Mouse (Mus musculus) lung, embryonic 14.5 days (tissue): ENCODE measurements around the gene Ubxn10. TPM values are rescaled to one million over a fixed set of nuclear protein-coding genes. Genes with fewer than 3 reads are reported as not detected.
A peak's percentile ranks its signal among the peaks of the same experiment; 100 is the strongest.

Experiments
- ATAC-seq: fragments of 200-750 bp; cut with Nextera tagmentation; 2 replicates; pipeline ENCODE4 v1.8.0; 2017; ENCODE audit warnings: mild to moderate bottlenecking, moderate TSS enrichment, moderate library complexity; ENCODE audit not compliant: insufficient read depth
- DNase-seq: peaks from one replicate; pipeline ENCODE4 v3.0.0-alpha.2; 2015
- H3K27ac ChIP-seq: fragments of 300-500 bp; sonication (generic); 2 replicates; pipeline ENCODE4 v1.5.1; 2014; ENCODE audit warnings: low read depth, mild to moderate bottlenecking, moderate library complexity
- H3K27me3 ChIP-seq: fragments of 300-500 bp; sonication (generic); 2 replicates; pipeline ENCODE4 v1.6.1; 2014; ENCODE audit warnings: low read length, control low read depth; ENCODE audit not compliant: insufficient read depth
- H3K36me3 ChIP-seq: fragments of 300-500 bp; sonication (generic); 2 replicates; pipeline ENCODE4 v1.6.1; 2014; ENCODE audit warnings: control low read depth; ENCODE audit not compliant: insufficient read depth
- H3K4me1 ChIP-seq: fragments of 300-500 bp; sonication (generic); 2 replicates; pipeline ENCODE4 v1.6.1; 2014; ENCODE audit warnings: antibody characterized with exemption, control low read depth; ENCODE audit not compliant: insufficient read depth
- H3K4me2 ChIP-seq: fragments of 300-500 bp; sonication (generic); 2 replicates; pipeline ENCODE4 v1.6.1; 2014; ENCODE audit warnings: mild to moderate bottlenecking
- H3K4me3 ChIP-seq: fragments of 300-500 bp; sonication (generic); 2 replicates; pipeline ENCODE4 v1.5.1; 2014; ENCODE audit warnings: low read depth, low read length
- H3K9ac ChIP-seq: fragments of 300-500 bp; sonication (generic); 2 replicates; pipeline ENCODE4 v1.6.1; 2014
- H3K9me3 ChIP-seq: fragments of 300-500 bp; sonication (generic); 2 replicates; pipeline ENCODE4 v1.6.1; 2016; ENCODE audit warnings: low read depth, low read length, control low read depth
- CTCF ChIP-seq: IDR thresholded peaks from 2 replicates; pipeline ENCODE4 v1.5.1; 2016; ENCODE audit warnings: antibody characterized with exemption, low read depth
- WGBS: fragments of 180-500 bp; shearing (Covaris S2); extraction: QIAGEN DNeasy Blood & Tissue Kit; methylation state at CpG from one replicate; pipeline ENCODE4 v1.1.7; 2014; 5-methylcytosine and 5-hydroxymethylcytosine counted together
- polyA plus RNA-seq: library from polyadenylated mRNA; unstranded; fragments of >200 nt; fragmentation: Nextera tagmentation; extraction: Ambion mirVana; gene quantifications from 2 replicates; pipeline ENCODE4 v1.2.1, GENCODE M21; 2014

Ubxn10 gene
- polyA plus RNA-seq, 1 experiment from 2014 or later: 1.5 TPM

- Histone ChIP-seq H3K27ac (no peak overlapping the region), H3K27me3 (peaks cover 42% of the 10 kb centered on the region; the same call in 1 of the 2 replicates), H3K36me3 (no peaks in the 10 kb centered on the region), H3K9ac (no peak overlapping the region), H3K4me2 (no peak overlapping the region), H3K9me3 (no peaks in the 10 kb centered on the region), H3K4me1 (no peaks in the 10 kb centered on the region; the same call in 1 of the 2 replicates), H3K4me3 (no peak overlapping the region)
- DNase-seq: peak; percentile 7
- no peak for ATAC-seq
- TF ChIP-seq CTCF: no peak
- 63% methylated on average over 12 of the region's 12 CpGs for WGBS
Observed at GRCm38 (mm10) chr4:138693043-138693692, 43.8 kb downstream of the Ubxn10 start.

- WGBS: 7% methylated on average over 19 of the region's 19 CpGs
- no peak for ATAC-seq
Observed at GRCm38 (mm10) chr4:138691443-138692181, 45.4 kb downstream of the Ubxn10 start.

GRCm38 (mm10) chr4:138690561-138690960 is 46.4 kb downstream of the Ubxn10 start:
- peaks cover 38% of the 10 kb centered on the region; the same call in 1 of the 2 replicates for H3K27me3 ChIP-seq
- no peak overlapping the region for H3K27ac ChIP-seq
- H3K4me1 ChIP-seq: no peaks in the 10 kb centered on the region; the same call in 1 of the 2 replicates
- no peak overlapping the region for H3K4me2 ChIP-seq
- H3K9me3 ChIP-seq: no peaks in the 10 kb centered on the region
- H3K36me3 ChIP-seq: no peaks in the 10 kb centered on the region
- WGBS: 7% methylated on average over 4 of the region's 4 CpGs
- DNase-seq (no peak), ATAC-seq (no peak)
- no peak overlapping the region for H3K9ac ChIP-seq
- TF ChIP-seq CTCF: no peak
- no peak overlapping the region for H3K4me3 ChIP-seq

More at GRCm38 (mm10) chr4:138691443-138692181, 45.4 kb downstream of the Ubxn10 start:
- Histone ChIP-seq H3K36me3 (no peaks in the 10 kb centered on the region), H3K9me3 (no peaks in the 10 kb centered on the region), H3K4me1 (no peaks in the 10 kb centered on the region; the same call in 1 of the 2 replicates), H3K27me3 (peaks cover 42% of the 10 kb centered on the region; the same call in 1 of the 2 replicates), H3K9ac (no peak overlapping the region), H3K27ac (no peak overlapping the region), H3K4me3 (no peak overlapping the region), H3K4me2 (no peak overlapping the region)
- DNase-seq: no peak
- no peak for TF ChIP-seq CTCF

- H3K4me1 ChIP-seq: no peaks in the 10 kb centered on the region; the same call in 1 of the 2 replicates
- no peak overlapping the region for H3K9ac ChIP-seq
- ATAC-seq (no peak), DNase-seq (no peak)
- no peaks in the 10 kb centered on the region for H3K36me3 ChIP-seq
- H3K9me3 ChIP-seq: no peaks in the 10 kb centered on the region
- H3K4me3 ChIP-seq: no peak overlapping the region
- TF ChIP-seq CTCF: no peak
- WGBS: 29% methylated on average over 3 of the region's 3 CpGs
- H3K27me3 ChIP-seq: peaks cover 38% of the 10 kb centered on the region; the same call in 1 of the 2 replicates
- no peak overlapping the region for H3K27ac ChIP-seq
- H3K4me2 ChIP-seq: no peak overlapping the region
Observed at GRCm38 (mm10) chr4:138689094-138689512, 47.9 kb downstream of the Ubxn10 start.

- TF ChIP-seq CTCF: no peak
- Histone ChIP-seq H3K4me3 (no peak overlapping the region), H3K9ac (no peak overlapping the region), H3K9me3 (no peaks in the 10 kb centered on the region), H3K4me2 (no peak overlapping the region), H3K27ac (no peak overlapping the region), H3K4me1 (no peaks in the 10 kb centered on the region), H3K36me3 (no peaks in the 10 kb centered on the region), H3K27me3 (peaks cover 18% of the 10 kb centered on the region; the same call in 1 of the 2 replicates)
- DNase-seq (no peak), ATAC-seq (no peak)
- 68% methylated on average over 6 of the region's 6 CpGs for WGBS
Observed at GRCm38 (mm10) chr4:138685813-138686212, 51.2 kb downstream of the Ubxn10 start.

GRCm38 (mm10) chr4:138682760-138683159 is 54.2 kb downstream of the Ubxn10 start:
- Histone ChIP-seq H3K4me1 (no peaks in the 10 kb centered on the region), H3K9me3 (no peaks in the 10 kb centered on the region), H3K27me3 (no peaks in the 10 kb centered on the region), H3K9ac (no peak overlapping the region), H3K4me2 (no peak overlapping the region), H3K27ac (no peak overlapping the region), H3K36me3 (no peaks in the 10 kb centered on the region), H3K4me3 (no peak overlapping the region)
- no peak for TF ChIP-seq CTCF
- DNase-seq (no peak), ATAC-seq (no peak)
- WGBS: 65% methylated on average over 2 of the region's 2 CpGs

GRCm38 (mm10) chr4:138680124-138680523 is 56.8 kb downstream of the Ubxn10 start:
- H3K27me3 ChIP-seq: no peaks in the 10 kb centered on the region
- no peaks in the 10 kb centered on the region for H3K36me3 ChIP-seq
- no peak for ATAC-seq
- H3K4me3 ChIP-seq: no peak overlapping the region
- WGBS: 67% methylated on average over 4 of the region's 4 CpGs
- no peak overlapping the region for H3K4me2 ChIP-seq
- DNase-seq: no peak
- TF ChIP-seq CTCF: no peak
- H3K27ac ChIP-seq: no peak overlapping the region
- no peaks in the 10 kb centered on the region for H3K4me1 ChIP-seq
- no peak overlapping the region for H3K9ac ChIP-seq
- H3K9me3 ChIP-seq: no peaks in the 10 kb centered on the region
